Mouse (Mus musculus): ENCODE measurements around the gene Muc20. TPM values are rescaled to one million over a fixed set of nuclear protein-coding genes. Genes with fewer than 3 reads are reported as not detected.

The Muc20 gene
- polyA plus RNA-seq, 1 experiment from 2014 or later = 0.20 TPM

- no peak overlapping the region for H3K4me3 ChIP-seq (ENCODE audit: low read length)
- H3K4me1 ChIP-seq (ENCODE audit: control insufficient read depth, insufficient read depth, low read length) = peaks cover 10% of the 10 kb centered on the region
- no peak overlapping the region for H3K4me2 ChIP-seq (ENCODE audit: low read depth, low read length)
- no peaks in the 10 kb centered on the region for H3K27me3 ChIP-seq (replicated peaks; ENCODE audit: control insufficient read depth, insufficient read depth, low read length)
- no peaks in the 10 kb centered on the region for H3K36me3 ChIP-seq (ENCODE audit: control insufficient read depth, insufficient read depth, low read length)
- ATAC-seq = peak; percentile 19; the same call in 1 of the 2 replicates
- H3K9ac ChIP-seq (ENCODE audit: low read depth, low read length) = no peak overlapping the region
- H3K9me3 ChIP-seq (ENCODE audit: control insufficient read depth, low read length) = no peaks in the 10 kb centered on the region
- no peak overlapping the region for H3K27ac ChIP-seq (ENCODE audit: low read length)
- WGBS = 45% methylated on average over 3 of the region's 3 CpGs
Measured at GRCm38 (mm10) chr16:32736022-32736421, 61.2 kb downstream of the Muc20 start.

GRCm38 (mm10) chr16:32735586-32735985 lies 61.6 kb downstream of the Muc20 start, which contains the start of gene Muc4:
Muc4 (plus strand) TSS chr16:32735886.
- Histone ChIP-seq H3K4me3 (ENCODE audit: low read length) (no peak within 1 kb of the TSS), H3K4me1 (ENCODE audit: control insufficient read depth, insufficient read depth, low read length) (peaks cover 5% of the 10 kb centered on the region), H3K9ac (ENCODE audit: low read depth, low read length) (no peak within 1 kb of the TSS), H3K27me3 (replicated peaks; ENCODE audit: control insufficient read depth, insufficient read depth, low read length) (no peaks in the 10 kb centered on the region), H3K9me3 (ENCODE audit: control insufficient read depth, low read length) (no peaks in the 10 kb centered on the region), H3K36me3 (ENCODE audit: control insufficient read depth, insufficient read depth, low read length) (no peaks in the 10 kb centered on the region), H3K4me2 (ENCODE audit: low read depth, low read length) (no peak within 1 kb of the TSS), H3K27ac (ENCODE audit: low read length) (no peak within 1 kb of the TSS)
- 94% methylated on average over 2 of the region's 2 CpGs for WGBS
- no peak for ATAC-seq

- WGBS = 88% methylated on average over 3 of the region's 3 CpGs
Measured at GRCm38 (mm10) chr16:32733213-32733612, 64.0 kb downstream of the Muc20 start.

GRCm38 (mm10) chr16:32728730-32729129 lies 68.5 kb downstream of the Muc20 start:
- H3K27me3 ChIP-seq (replicated peaks; ENCODE audit: control insufficient read depth, insufficient read depth, low read length) = no peaks in the 10 kb centered on the region
- no peak overlapping the region for H3K4me2 ChIP-seq (ENCODE audit: low read depth, low read length)
- peak; percentile 89 for ATAC-seq
- 48% methylated on average over 1 of the region's 1 CpGs for WGBS
- H3K27ac ChIP-seq (ENCODE audit: low read length) = peak overlapping the region; percentile 71
- no peak overlapping the region for H3K9ac ChIP-seq (ENCODE audit: low read depth, low read length)
- H3K9me3 ChIP-seq (ENCODE audit: control insufficient read depth, low read length) = no peaks in the 10 kb centered on the region
- peaks cover 12% of the 10 kb centered on the region for H3K4me1 ChIP-seq (ENCODE audit: control insufficient read depth, insufficient read depth, low read length)
- H3K4me3 ChIP-seq (ENCODE audit: low read length) = no peak overlapping the region
- H3K36me3 ChIP-seq (ENCODE audit: control insufficient read depth, insufficient read depth, low read length) = no peaks in the 10 kb centered on the region

More at GRCm38 (mm10) chr16:32733213-32733612, 64.0 kb downstream of the Muc20 start:
- ATAC-seq = no peak
- H3K4me3 ChIP-seq (ENCODE audit: low read length) = no peak overlapping the region
- H3K4me1 ChIP-seq (ENCODE audit: control insufficient read depth, insufficient read depth, low read length) = peaks cover 12% of the 10 kb centered on the region
- no peaks in the 10 kb centered on the region for H3K9me3 ChIP-seq (ENCODE audit: control insufficient read depth, low read length)
- H3K27ac ChIP-seq (ENCODE audit: low read length) = no peak overlapping the region
- H3K4me2 ChIP-seq (ENCODE audit: low read depth, low read length) = no peak overlapping the region
- H3K9ac ChIP-seq (ENCODE audit: low read depth, low read length) = no peak overlapping the region
- no peaks in the 10 kb centered on the region for H3K27me3 ChIP-seq (replicated peaks; ENCODE audit: control insufficient read depth, insufficient read depth, low read length)
- no peaks in the 10 kb centered on the region for H3K36me3 ChIP-seq (ENCODE audit: control insufficient read depth, insufficient read depth, low read length)

- H3K4me1 ChIP-seq (ENCODE audit: control insufficient read depth, insufficient read depth, low read length) = peaks cover 12% of the 10 kb centered on the region
- no peaks in the 10 kb centered on the region for H3K27me3 ChIP-seq (replicated peaks; ENCODE audit: control insufficient read depth, insufficient read depth, low read length)
- H3K9ac ChIP-seq (ENCODE audit: low read depth, low read length) = no peak overlapping the region
- no peak overlapping the region for H3K4me2 ChIP-seq (ENCODE audit: low read depth, low read length)
- H3K36me3 ChIP-seq (ENCODE audit: control insufficient read depth, insufficient read depth, low read length) = no peaks in the 10 kb centered on the region
- peak; percentile 72 for ATAC-seq
- peak overlapping the region; percentile 71; the same call in 1 of the 2 replicates for H3K27ac ChIP-seq (ENCODE audit: low read length)
- no peak overlapping the region for H3K4me3 ChIP-seq (ENCODE audit: low read length)
- no peaks in the 10 kb centered on the region for H3K9me3 ChIP-seq (ENCODE audit: control insufficient read depth, low read length)
Measured at GRCm38 (mm10) chr16:32728240-32728639, 69.0 kb downstream of the Muc20 start.

Other genes starting within 250 kb of the Muc20 start
- gene Tfrc, start 188.5 kb downstream of the Muc20 start, polyA plus RNA-seq (2015; fragmentation: Nextera tagmentation; extraction: Ambion mirVana) = 56.4 and 64.9 TPM in 2 replicates
- gene Tnk2, start 153.6 kb downstream of the Muc20 start, polyA plus RNA-seq (2015; fragmentation: Nextera tagmentation; extraction: Ambion mirVana) = 7.5 and 7.7 TPM in 2 replicates
- 1.3 and 2.4 TPM in 2 replicates for gene Muc4, start 61.5 kb downstream of the Muc20 start, polyA plus RNA-seq (2015; fragmentation: Nextera tagmentation; extraction: Ambion mirVana)
- 0.95 and 2.1 TPM in 2 replicates for gene Smbd1, start 13.0 kb upstream of the Muc20 start, polyA plus RNA-seq (2015; fragmentation: Nextera tagmentation; extraction: Ambion mirVana)
- gene Fyttd1, start 80.1 kb upstream of the Muc20 start, polyA plus RNA-seq (2015; fragmentation: Nextera tagmentation; extraction: Ambion mirVana) = 61.9 and 72.3 TPM in 2 replicates
- 15.3 and 16.0 TPM in 2 replicates for gene Rubcn, start 80.3 kb upstream of the Muc20 start, polyA plus RNA-seq (2015; fragmentation: Nextera tagmentation; extraction: Ambion mirVana)
- 10.0 and 11.5 TPM in 2 replicates for gene Lrch3, start 116.7 kb upstream of the Muc20 start, polyA plus RNA-seq (2015; fragmentation: Nextera tagmentation; extraction: Ambion mirVana)

All from intestine, embryonic 16.5 days (tissue).